Mouse (Mus musculus) Patski (cell line): ENCODE results near the gene Rnf8. TPM values are rescaled to one million over a fixed set of nuclear protein-coding genes. Genes with fewer than 3 reads are reported as not detected.

ENCODE experiments used
- ATAC-seq: fragments of 100-300 bp; one replicate; pipeline ENCODE4 v1.8.0; 2021
- CTCF ChIA-PET: fragments of 350-600 bp; sonication (Branson Sonifier 250); formaldehyde crosslinking; loops from one replicate; lab custom pipeline; 2022; ENCODE audit warnings: inconsistent platforms; lab: Charles Lee
- POLR2A ChIA-PET: fragments of 350-600 bp; sonication (Branson Sonifier 250); formaldehyde crosslinking; loops from one replicate; lab custom pipeline; 2022; ENCODE audit warnings: antibody characterized with exemption, inconsistent platforms; lab: Charles Lee
- DNase-seq: peaks from one replicate; pipeline ENCODE4 v3.0.0-alpha.2; 2011; ENCODE audit warnings: low read depth, low spot score
- H3K27me3 ChIP-seq: fragments of 371-371 bp; one replicate; pipeline ENCODE4 v1.5.1; 2021
- CTCF ChIP-seq: fragments of 100-300 bp; IDR thresholded peaks from one replicate; pipeline ENCODE4 v1.5.1; 2021
- in situ Hi-C: fragments of 300-500 bp; cut with MboI; formaldehyde crosslinking; loops from 3 replicates; pipeline ENCODE4 v1.11.1; 2018; ENCODE audit warnings: low pct_unique_long_range_greater_than_20kb, mixed read lengths
- polyA plus RNA-seq: library from polyadenylated mRNA; unstranded; gene quantifications from one replicate; pipeline ENCODE4 v1.2.3, GENCODE M21; 2021

The Rnf8 gene
- polyA plus RNA-seq, 1 experiment from 2014 or later: 46.2 TPM

DNA sequence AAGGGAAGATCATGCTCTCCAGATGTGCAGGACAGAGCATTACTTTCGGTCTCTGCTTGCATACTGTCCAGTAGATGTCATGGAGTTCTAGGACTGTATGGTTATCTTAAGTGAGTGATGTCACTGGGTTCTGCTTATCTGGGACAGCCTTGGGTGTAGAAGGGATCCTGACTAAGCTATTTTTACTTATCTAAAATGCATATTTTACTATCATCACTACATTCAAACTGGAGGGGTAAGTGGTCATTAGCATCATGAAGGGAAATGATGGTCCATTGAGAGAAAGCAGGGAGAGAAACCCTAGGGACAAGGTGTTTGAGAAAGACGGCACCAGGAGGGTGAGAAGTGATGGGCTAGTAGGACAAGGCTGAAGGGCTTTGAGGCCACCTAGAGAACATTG, 43.7 kb downstream of the Rnf8 start:
- ChIA-PET CTCF (no interaction called here), POLR2A (no interaction called here)
- TF ChIP-seq CTCF: no peak
- H3K27me3 ChIP-seq: no peaks in the 10 kb centered on the region
- DNase-seq (no peak), ATAC-seq (no peak)
- in situ Hi-C loops: no loop called here

DNA sequence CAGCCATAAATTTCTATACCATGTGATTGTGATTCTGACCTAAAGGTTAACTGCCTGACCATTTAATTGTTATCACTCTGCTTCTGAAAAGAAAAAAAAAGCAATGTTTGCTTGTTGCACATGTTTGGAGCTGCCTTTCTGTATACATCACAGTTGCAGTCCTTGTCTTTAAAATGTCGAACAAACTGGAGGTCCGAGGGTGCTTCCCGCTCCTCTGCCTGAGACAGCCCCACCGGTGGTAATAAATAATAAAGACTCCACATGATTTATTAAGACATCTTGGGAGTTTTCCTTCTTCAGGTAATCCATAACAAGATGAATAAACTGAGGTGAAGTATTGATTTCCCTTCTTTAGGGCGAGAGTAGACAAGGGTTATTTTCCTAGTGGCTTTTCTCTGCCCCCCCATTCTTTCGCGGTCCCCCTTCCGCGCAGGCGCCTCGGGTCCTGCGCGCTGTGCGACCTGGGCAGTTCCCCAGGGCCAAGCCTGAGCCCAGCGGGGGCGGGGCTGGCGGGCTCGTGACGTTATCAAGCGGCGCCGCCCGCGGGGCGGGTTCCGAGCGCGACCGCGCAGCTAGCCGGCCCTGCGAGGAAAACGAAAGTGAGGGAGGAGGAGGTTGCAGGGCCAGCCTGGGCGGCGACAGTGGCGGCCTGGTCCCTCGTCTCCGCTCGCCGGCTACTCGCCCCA, 45.6 kb downstream of the Rnf8 start, which contains the start of gene Cmtr1:
Gene Cmtr1 (plus strand): TSS at position 520 of the 686 bp plus-strand sequence.
- H3K27me3 ChIP-seq: no peaks in the 10 kb centered on the region
- DNase-seq (peak; percentile 46), ATAC-seq (peak; percentile 86)
- no peak for TF ChIP-seq CTCF
- ChIA-PET POLR2A (interaction anchor here (1.0 to 3.0 kb wide), 5 partner anchors 10 to 57 kb away, joined by 3 to 11 read pairs (median 4); partner anchors contain the start of genes Ccdc167, Gm28043 and Rnf8), CTCF (no interaction called here)
- in situ Hi-C loops: no loop called here

DNA sequence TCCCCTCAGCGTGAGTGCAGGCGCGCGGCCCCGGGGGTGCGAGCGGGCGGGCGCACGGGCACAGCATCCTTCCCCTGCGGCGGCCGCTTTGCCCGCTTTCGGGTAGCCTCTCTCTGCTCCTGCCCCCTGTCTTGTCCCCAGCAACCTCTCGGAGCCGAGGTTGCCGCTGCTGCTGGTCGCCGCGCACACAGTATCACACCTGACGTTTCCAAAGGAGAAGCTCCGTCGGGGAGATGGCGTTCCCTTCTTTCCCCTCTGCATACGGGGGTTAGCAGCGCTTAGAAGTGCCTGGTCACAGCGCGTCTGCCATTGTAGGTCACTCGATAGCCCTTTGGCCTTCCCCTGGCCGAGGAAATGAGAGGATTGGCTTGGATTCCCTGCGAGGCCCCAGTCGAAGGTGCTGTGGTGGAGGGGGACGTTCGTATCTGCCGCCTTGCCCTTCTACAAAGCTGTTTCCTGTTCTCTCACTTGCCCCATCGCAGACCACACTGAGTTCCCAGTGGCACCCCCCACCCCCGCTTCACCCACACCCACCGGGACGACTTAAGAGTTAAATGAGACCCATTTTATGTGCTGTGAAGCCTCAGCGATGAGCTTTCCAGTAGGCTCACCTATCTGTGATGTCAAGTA, 46.3 kb downstream of the Rnf8 start:
- ChIA-PET POLR2A (interaction anchor here (1.0 to 3.0 kb wide), 5 partner anchors 10 to 56 kb away, joined by 3 to 11 read pairs (median 4); partner anchors contain the start of genes Ccdc167, Gm28043 and Rnf8), CTCF (no interaction called here)
- ATAC-seq: peak; percentile 58
- TF ChIP-seq CTCF: no peak
- in situ Hi-C loops: no loop called here
- H3K27me3 ChIP-seq: no peaks in the 10 kb centered on the region
- no peak for DNase-seq

DNA sequence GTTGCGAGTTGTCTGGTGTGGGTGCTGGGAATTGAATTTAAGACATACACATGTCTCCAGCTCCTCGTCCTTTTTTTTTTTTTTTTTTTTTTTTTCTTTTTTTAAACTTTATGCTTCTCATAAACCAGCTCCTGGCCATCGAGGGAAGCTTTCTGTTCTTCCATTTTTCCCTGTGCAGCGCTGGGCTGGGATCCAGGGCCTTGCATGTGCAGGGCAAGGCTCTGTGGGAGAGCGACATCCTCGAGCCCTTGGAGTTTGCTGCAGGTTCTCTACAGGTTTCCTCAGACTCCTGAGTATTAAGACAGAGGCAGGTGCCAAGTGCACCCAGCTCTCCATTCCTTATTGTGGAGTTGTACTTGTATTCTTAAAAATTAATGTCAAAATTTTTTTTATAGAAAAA, 47.6 kb downstream of the Rnf8 start:
- CTCF ChIA-PET: no interaction called here

GRCm38 (mm10) chr17:29668051-29668986, 53.7 kb downstream of the Rnf8 start:
- ChIA-PET POLR2A (no interaction called here), CTCF (no interaction called here)
- in situ Hi-C loops: no loop called here
- ATAC-seq (no peak), DNase-seq (no peak)
- H3K27me3 ChIP-seq: no peaks in the 10 kb centered on the region
- no peak for TF ChIP-seq CTCF

More for the DNA sequence above, 47.6 kb downstream of the Rnf8 start:
- ATAC-seq (no peak), DNase-seq (no peak)
- H3K27me3 ChIP-seq: no peaks in the 10 kb centered on the region
- POLR2A ChIA-PET: interaction anchor here (0.6 to 0.9 kb wide), 2 partner anchors 19 to 41 kb away, joined by 3 read pairs; no protein-coding TSS in a partner anchor
- in situ Hi-C loops: no loop called here
- no peak for TF ChIP-seq CTCF

- no peaks in the 10 kb centered on the region for H3K27me3 ChIP-seq
- ATAC-seq (no peak), DNase-seq (no peak)
- CTCF ChIA-PET: no interaction called here
- POLR2A ChIA-PET: no interaction called here
- in situ Hi-C loops: no loop called here
- TF ChIP-seq CTCF: no peak
These were observed 54.4 kb downstream of the Rnf8 start for GRCm38 (mm10) chr17:29669030-29669429.

DNA sequence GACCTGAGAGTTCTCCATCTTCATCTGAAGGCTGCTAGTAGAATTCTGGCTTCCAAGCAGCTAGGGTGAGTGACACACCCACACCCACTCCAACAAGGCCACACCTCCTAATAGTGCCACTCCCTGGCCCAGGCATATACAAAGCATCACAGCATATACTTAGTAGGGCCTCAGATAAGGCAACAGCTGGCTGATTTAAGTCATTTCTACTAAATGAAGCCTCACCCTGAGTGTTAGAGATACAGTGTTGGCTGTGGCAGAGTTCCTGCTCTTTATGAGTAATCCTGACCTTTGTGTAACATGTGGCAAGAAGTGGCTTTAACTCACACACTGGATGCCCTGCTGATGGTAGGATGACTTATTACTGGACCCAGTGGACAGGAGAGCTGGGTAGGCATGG, 55.3 kb downstream of the Rnf8 start:
- ChIA-PET CTCF (no interaction called here), POLR2A (interaction anchor here (1.0 kb wide), 1 partner anchor 9 kb away, joined by 4 read pairs; the partner anchor contains the start of gene Cmtr1)
- ATAC-seq: no peak
- in situ Hi-C loops: no loop called here
- H3K27me3 ChIP-seq: no peaks in the 10 kb centered on the region
- no peak for DNase-seq
- TF ChIP-seq CTCF: no peak

DNA sequence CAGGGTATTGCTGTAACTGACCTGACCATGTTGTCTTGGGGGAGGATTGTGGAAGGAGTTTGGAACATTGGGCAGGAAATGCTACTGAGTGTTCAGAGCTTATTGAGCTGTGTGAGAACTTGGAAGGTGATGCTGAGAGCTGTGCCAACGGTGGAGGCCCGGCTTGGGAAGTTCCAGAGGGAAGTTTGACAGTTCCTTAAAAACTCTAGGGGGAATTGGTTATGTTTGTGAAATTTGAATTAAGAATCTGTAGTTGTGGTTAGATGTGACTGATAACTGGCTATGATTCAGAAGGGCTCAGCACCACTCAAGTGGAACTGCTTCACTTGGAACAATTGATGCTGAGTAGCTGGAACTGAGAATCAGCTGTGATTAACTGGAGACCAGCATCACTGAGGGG, 56.4 kb downstream of the Rnf8 start:
- in situ Hi-C loops: no loop called here
- ChIA-PET POLR2A (interaction anchor here (1.0 kb wide), 1 partner anchor 10 kb away, joined by 4 read pairs; the partner anchor contains the start of gene Cmtr1), CTCF (interaction anchor here (0.6 to 0.9 kb wide), 2 partner anchors 16 to 35 kb away, joined by 3 to 4 read pairs; no protein-coding TSS in a partner anchor)
- DNase-seq: peak; percentile 60
- no peak for TF ChIP-seq CTCF
- no peaks in the 10 kb centered on the region for H3K27me3 ChIP-seq
- peak; percentile 52 for ATAC-seq

GRCm38 (mm10) chr17:29673325-29673724, 58.7 kb downstream of the Rnf8 start:
- POLR2A ChIA-PET: no interaction called here
- no peak for TF ChIP-seq CTCF
- DNase-seq (no peak), ATAC-seq (no peak)
- CTCF ChIA-PET: no interaction called here
- in situ Hi-C loops: no loop called here
- H3K27me3 ChIP-seq: no peaks in the 10 kb centered on the region

DNA sequence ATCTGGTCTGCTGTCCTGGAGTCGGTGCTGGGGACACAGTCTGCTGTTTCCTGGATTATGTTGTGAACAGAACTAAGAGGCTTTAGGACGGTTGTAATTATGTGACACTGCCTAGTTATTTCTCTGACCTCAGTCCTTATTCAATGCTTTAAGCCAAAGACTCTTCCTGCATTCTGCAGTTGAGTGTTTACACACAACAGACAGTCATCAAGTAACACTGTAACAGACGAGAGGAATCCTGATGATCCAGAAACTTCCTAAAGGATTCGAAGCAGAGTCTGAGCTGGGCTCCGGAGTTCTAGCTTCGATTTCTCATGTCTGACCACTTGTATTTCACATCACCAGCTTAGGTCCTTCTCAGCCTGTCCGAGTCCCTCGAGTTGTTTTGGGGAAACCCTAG, 63.9 kb downstream of the Rnf8 start:
- DNase-seq (no peak), ATAC-seq (no peak)
- in situ Hi-C loops: no loop called here
- POLR2A ChIA-PET: no interaction called here
- no peak for TF ChIP-seq CTCF
- no peaks in the 10 kb centered on the region for H3K27me3 ChIP-seq
- CTCF ChIA-PET: no interaction called here
